Mouse (Mus musculus): ENCODE measurements around the gene Scarb1. TPM values are rescaled to one million over a fixed set of nuclear protein-coding genes. Genes with fewer than 3 reads are reported as not detected.

The Scarb1 gene
- polyA plus RNA-seq, 1 experiment: 76.0 TPM

DNA sequence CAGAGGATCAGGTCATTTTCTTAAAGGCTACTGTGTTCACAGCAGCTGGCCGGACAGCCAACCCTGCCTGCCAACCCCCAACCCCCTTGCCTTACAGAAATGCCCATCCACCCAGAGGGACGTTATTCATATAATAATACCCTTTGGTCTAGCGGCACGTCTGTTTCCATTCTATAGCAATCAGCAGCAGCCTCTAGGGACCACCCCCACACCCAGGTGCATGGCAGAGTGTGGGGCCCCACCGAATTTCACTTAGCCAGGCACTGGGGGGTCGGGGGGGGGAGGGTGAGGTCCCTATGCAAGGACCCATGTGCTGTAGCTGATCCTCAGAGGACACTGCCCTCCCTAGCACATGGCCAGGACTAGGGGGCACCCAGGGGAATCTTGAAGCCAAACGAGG lies 61.7 kb downstream of the Scarb1 start:
- Histone ChIP-seq H3K4me1 (ENCODE audit: control insufficient read depth, insufficient read depth, insufficient read length) (no peaks in the 10 kb centered on the region; the same call in 1 of the 2 replicates), H3K27me3 (ENCODE audit: control insufficient read depth, insufficient read depth, low read length) (no peaks in the 10 kb centered on the region), H3K4me3 (ENCODE audit: extremely low read depth, insufficient read depth, insufficient read length) (no peak overlapping the region), H3K36me3 (ENCODE audit: control insufficient read depth, insufficient read depth, low read length) (no peaks in the 10 kb centered on the region; the same call in 1 of the 2 replicates), H3K27ac (ENCODE audit: insufficient read depth, low read length) (no peak overlapping the region)
- WGBS: 34% methylated on average over 7 of the region's 7 CpGs
- no peak for TF ChIP-seq POLR2A (IDR thresholded peaks at IDR 0.05; ENCODE audit: low read depth, low read length)
- no peak for TF ChIP-seq CTCF (IDR thresholded peaks at IDR 0.05; ENCODE audit: extremely low read depth, insufficient read depth, insufficient read length, insufficient replicate concordance)
- no peak for DNase-seq (ENCODE audit: low read depth in 1 of 2, low spot score in 2 of 2)

DNA sequence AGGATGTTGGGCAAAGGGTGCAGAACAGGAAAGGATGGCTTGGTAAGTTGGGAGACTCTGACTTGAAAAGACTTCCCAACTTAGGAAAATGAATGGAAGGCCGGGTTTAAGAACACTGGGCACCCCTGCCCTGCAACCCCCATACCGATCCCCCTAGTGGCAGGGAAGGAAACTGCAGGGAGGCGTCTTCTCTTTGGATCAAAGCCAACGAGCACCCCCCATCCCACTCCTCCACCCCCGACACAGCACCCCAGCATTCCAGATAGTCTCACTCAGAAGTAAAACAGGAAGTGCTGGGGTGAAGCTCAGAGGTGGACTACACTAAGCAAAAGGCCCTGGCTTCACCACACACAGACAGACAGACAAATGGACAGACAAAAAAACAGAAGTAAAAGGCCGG lies 62.6 kb downstream of the Scarb1 start:
- Histone ChIP-seq H3K4me1 (ENCODE audit: control insufficient read depth, insufficient read depth, insufficient read length) (no peaks in the 10 kb centered on the region; the same call in 1 of the 2 replicates), H3K4me3 (ENCODE audit: extremely low read depth, insufficient read depth, insufficient read length) (no peak overlapping the region), H3K27ac (ENCODE audit: insufficient read depth, low read length) (no peak overlapping the region), H3K27me3 (ENCODE audit: control insufficient read depth, insufficient read depth, low read length) (no peaks in the 10 kb centered on the region), H3K36me3 (ENCODE audit: control insufficient read depth, insufficient read depth, low read length) (no peaks in the 10 kb centered on the region; the same call in 1 of the 2 replicates)
- TF ChIP-seq POLR2A (IDR thresholded peaks at IDR 0.05; ENCODE audit: low read depth, low read length) (no peak), CTCF (IDR thresholded peaks at IDR 0.05; ENCODE audit: extremely low read depth, insufficient read depth, insufficient read length, insufficient replicate concordance) (peak; percentile 62; the same call in 1 of the 2 replicates)
- 24% methylated on average over 6 of the region's 6 CpGs for WGBS
- peak in 1 of 2 experiments; percentile 36 for DNase-seq (ENCODE audit: low read depth in 1 of 2, low spot score in 2 of 2)

DNA sequence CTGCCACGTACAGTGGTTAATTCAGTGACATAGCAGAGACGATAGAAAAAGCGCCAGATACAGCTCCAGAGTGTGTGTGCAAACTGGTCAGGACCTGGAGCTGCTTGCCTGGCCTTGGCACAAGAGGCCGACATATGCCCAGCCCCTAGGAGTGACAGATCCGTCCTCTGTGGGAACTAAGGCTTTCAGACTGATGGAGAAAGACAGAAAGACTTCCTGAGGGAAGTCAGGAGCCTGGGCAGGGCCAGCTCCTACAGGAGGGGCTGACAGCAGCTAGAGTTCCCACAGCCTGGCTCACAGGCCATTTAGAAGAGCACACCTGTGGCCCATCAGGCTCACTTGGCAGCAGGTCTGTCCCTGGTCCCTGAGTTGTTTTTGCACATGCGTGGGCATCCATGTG lies 63.6 kb downstream of the Scarb1 start:
- Histone ChIP-seq H3K4me1 (ENCODE audit: control insufficient read depth, insufficient read depth, insufficient read length) (no peaks in the 10 kb centered on the region; the same call in 1 of the 2 replicates), H3K4me3 (ENCODE audit: extremely low read depth, insufficient read depth, insufficient read length) (no peak overlapping the region), H3K36me3 (ENCODE audit: control insufficient read depth, insufficient read depth, low read length) (no peaks in the 10 kb centered on the region; the same call in 1 of the 2 replicates), H3K27me3 (ENCODE audit: control insufficient read depth, insufficient read depth, low read length) (no peaks in the 10 kb centered on the region), H3K27ac (ENCODE audit: insufficient read depth, low read length) (no peak overlapping the region)
- WGBS: 87% methylated on average over 6 of the region's 6 CpGs
- no peak for DNase-seq (ENCODE audit: low read depth in 1 of 2, low spot score in 2 of 2)
- TF ChIP-seq CTCF (IDR thresholded peaks at IDR 0.05; ENCODE audit: extremely low read depth, insufficient read depth, insufficient read length, insufficient replicate concordance): no peak
- no peak for TF ChIP-seq POLR2A (IDR thresholded peaks at IDR 0.05; ENCODE audit: low read depth, low read length)

DNA sequence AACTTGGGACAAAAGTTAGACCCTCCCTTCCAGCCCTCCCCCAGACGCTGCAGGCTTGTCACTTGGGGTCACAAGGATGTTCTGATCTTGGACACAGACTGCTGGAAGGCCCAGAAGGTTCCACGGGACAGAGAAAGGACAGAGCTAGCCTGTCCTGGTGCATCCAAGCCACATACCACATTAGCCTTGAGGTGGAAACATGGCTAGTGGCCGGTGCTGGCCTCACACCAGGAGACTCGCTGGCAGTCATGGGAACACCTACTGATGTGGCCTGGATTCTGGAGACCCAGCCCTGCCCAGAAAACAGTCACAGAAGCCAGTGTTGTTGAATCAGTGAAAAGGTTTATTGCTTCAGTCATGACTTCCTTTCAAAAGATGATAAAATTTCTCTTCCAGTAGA lies 64.1 kb downstream of the Scarb1 start:
- 92% methylated on average over 4 of the region's 4 CpGs for WGBS
- TF ChIP-seq CTCF (IDR thresholded peaks at IDR 0.05; ENCODE audit: extremely low read depth, insufficient read depth, insufficient read length, insufficient replicate concordance) (no peak), POLR2A (IDR thresholded peaks at IDR 0.05; ENCODE audit: low read depth, low read length) (no peak)
- no peaks in the 10 kb centered on the region for H3K36me3 ChIP-seq (ENCODE audit: control insufficient read depth, insufficient read depth, low read length)
- H3K4me1 ChIP-seq (ENCODE audit: control insufficient read depth, insufficient read depth, insufficient read length): no peaks in the 10 kb centered on the region; the same call in 1 of the 2 replicates
- no peak for DNase-seq (ENCODE audit: low read depth in 1 of 2, low spot score in 2 of 2)
- H3K27me3 ChIP-seq (ENCODE audit: control insufficient read depth, insufficient read depth, low read length): no peaks in the 10 kb centered on the region
- H3K27ac ChIP-seq (ENCODE audit: insufficient read depth, low read length): no peak overlapping the region
- no peak overlapping the region for H3K4me3 ChIP-seq (ENCODE audit: extremely low read depth, insufficient read depth, insufficient read length)

DNA sequence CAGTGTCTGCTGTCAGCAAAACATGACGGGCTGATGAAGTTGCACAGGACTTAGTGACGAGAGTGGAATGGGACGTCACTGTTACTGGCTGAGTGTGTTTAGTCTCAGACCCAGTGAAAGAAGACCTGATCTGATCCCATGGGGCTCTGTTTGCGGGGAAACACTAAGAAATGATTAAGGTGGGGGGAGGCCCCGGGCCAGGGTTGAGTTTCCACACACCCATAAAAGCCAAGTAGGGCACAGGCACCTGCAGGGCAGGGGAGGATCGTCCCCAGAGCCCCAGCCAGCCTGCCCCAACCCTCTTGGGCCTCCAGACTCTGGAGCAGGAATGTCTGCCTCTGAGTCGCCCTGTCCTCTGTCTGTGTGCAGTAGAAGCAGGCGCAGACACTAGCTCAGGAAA lies 65.6 kb downstream of the Scarb1 start:
- H3K4me3 ChIP-seq (ENCODE audit: extremely low read depth, insufficient read depth, insufficient read length): no peak overlapping the region
- H3K27me3 ChIP-seq (ENCODE audit: control insufficient read depth, insufficient read depth, low read length): no peaks in the 10 kb centered on the region
- WGBS: 60% methylated on average over 8 of the region's 8 CpGs
- DNase-seq (ENCODE audit: low read depth in 1 of 2, low spot score in 2 of 2): no peak
- no peak for TF ChIP-seq CTCF (IDR thresholded peaks at IDR 0.05; ENCODE audit: extremely low read depth, insufficient read depth, insufficient read length, insufficient replicate concordance)
- TF ChIP-seq POLR2A (IDR thresholded peaks at IDR 0.05; ENCODE audit: low read depth, low read length): no peak
- H3K27ac ChIP-seq (ENCODE audit: insufficient read depth, low read length): no peak overlapping the region
- H3K36me3 ChIP-seq (ENCODE audit: control insufficient read depth, insufficient read depth, low read length): no peaks in the 10 kb centered on the region
- no peaks in the 10 kb centered on the region; the same call in 1 of the 2 replicates for H3K4me1 ChIP-seq (ENCODE audit: control insufficient read depth, insufficient read depth, insufficient read length)

GRCm38 (mm10) chr5:125274773-125275172 lies 66.1 kb downstream of the Scarb1 start:
- H3K27ac ChIP-seq (ENCODE audit: insufficient read depth, low read length): no peak overlapping the region
- no peak overlapping the region for H3K4me3 ChIP-seq (ENCODE audit: extremely low read depth, insufficient read depth, insufficient read length)
- H3K27me3 ChIP-seq (ENCODE audit: control insufficient read depth, insufficient read depth, low read length): no peaks in the 10 kb centered on the region
- H3K4me1 ChIP-seq (ENCODE audit: control insufficient read depth, insufficient read depth, insufficient read length): no peaks in the 10 kb centered on the region; the same call in 1 of the 2 replicates
- WGBS: 95% methylated on average over 3 of the region's 3 CpGs
- no peaks in the 10 kb centered on the region for H3K36me3 ChIP-seq (ENCODE audit: control insufficient read depth, insufficient read depth, low read length)
- no peak for TF ChIP-seq POLR2A (IDR thresholded peaks at IDR 0.05; ENCODE audit: low read depth, low read length)
- no peak for TF ChIP-seq CTCF (IDR thresholded peaks at IDR 0.05; ENCODE audit: extremely low read depth, insufficient read depth, insufficient read length, insufficient replicate concordance)
- DNase-seq (ENCODE audit: low read depth in 1 of 2, low spot score in 2 of 2): no peak

- 84% methylated on average over 2 of the region's 2 CpGs for WGBS
- no peaks in the 10 kb centered on the region; the same call in 1 of the 2 replicates for H3K4me1 ChIP-seq (ENCODE audit: control insufficient read depth, insufficient read depth, insufficient read length)
- no peaks in the 10 kb centered on the region for H3K27me3 ChIP-seq (ENCODE audit: control insufficient read depth, insufficient read depth, low read length)
- no peak overlapping the region for H3K4me3 ChIP-seq (ENCODE audit: extremely low read depth, insufficient read depth, insufficient read length)
- no peak for TF ChIP-seq CTCF (IDR thresholded peaks at IDR 0.05; ENCODE audit: extremely low read depth, insufficient read depth, insufficient read length, insufficient replicate concordance)
- no peak for TF ChIP-seq POLR2A (IDR thresholded peaks at IDR 0.05; ENCODE audit: low read depth, low read length)
- no peaks in the 10 kb centered on the region for H3K36me3 ChIP-seq (ENCODE audit: control insufficient read depth, insufficient read depth, low read length)
- no peak overlapping the region for H3K27ac ChIP-seq (ENCODE audit: insufficient read depth, low read length)
- DNase-seq (ENCODE audit: low read depth in 1 of 2, low spot score in 2 of 2): no peak
Measured at GRCm38 (mm10) chr5:125274182-125274581, 66.7 kb downstream of the Scarb1 start.

Measured in spleen, adult 2 months (tissue).